Mouse (Mus musculus): ENCODE measurements around the gene Naglu. TPM values are rescaled to one million over a fixed set of nuclear protein-coding genes. Genes with fewer than 3 reads are reported as not detected.

The Naglu gene
- 15.1 and 16.6 TPM in 2 replicates for polyA plus RNA-seq (2015; fragmentation: Nextera tagmentation; extraction: Ambion mirVana)

DNA sequence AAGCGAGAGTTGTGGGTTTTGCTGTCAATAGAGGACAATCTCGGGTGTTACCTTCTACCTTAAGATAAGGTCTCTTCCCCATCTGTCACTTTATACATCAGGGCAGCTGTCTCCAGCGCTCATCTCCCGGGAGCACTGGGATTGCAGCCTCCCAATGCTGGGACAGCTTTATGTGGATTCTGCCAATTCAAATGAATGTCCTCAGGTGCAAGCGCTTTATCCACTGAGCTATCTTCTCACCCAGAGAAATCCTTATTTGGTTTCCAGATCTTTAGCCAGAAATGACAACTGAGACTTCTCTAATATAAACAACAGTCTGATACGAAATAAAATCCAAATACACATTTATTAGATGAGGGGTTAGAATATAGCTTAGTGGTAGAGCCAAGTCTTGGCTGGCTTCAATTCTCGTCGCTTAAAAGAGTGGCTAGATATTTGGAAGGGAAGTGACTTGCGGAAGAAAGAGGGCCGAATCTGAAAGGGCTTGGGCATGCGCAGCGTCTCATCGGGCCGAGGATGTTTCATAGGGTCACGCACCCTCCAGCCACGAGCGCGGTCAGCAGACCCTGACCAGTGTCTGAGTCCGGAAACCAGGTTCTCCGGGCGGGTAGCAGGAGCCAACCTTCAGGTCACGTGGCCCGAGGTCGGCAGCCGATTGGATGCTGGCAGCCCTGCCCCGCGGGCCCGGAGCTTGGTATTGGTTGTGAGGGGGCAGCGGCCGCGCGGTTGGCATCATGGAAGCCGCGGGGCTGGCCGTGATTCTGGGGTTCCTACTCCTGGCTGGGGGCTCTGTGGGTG lies at the start of gene Naglu:
Gene Naglu, plus strand, starts transcription at position 622 of the 798 bp plus-strand sequence.
- Histone ChIP-seq H3K36me3 (no peaks in the 10 kb centered on the region), H3K4me2 (replicated peaks) (peak within 1 kb of the TSS; percentile 96), H3K4me3 (replicated peaks) (peak within 1 kb of the TSS; percentile 74), H3K9ac (peak within 1 kb of the TSS; percentile 55), H3K27me3 (peaks cover 6% of the 10 kb centered on the region; the same call in 1 of the 2 replicates), H3K4me1 (peaks cover 25% of the 10 kb centered on the region), H3K9me3 (replicated peaks) (no peaks in the 10 kb centered on the region), H3K27ac (replicated peaks) (no peak within 1 kb of the TSS)
- peak; percentile 82 for ATAC-seq (ENCODE audit: insufficient number of reproducible peaks, low FRiP score, low TSS enrichment, low read depth)
- WGBS: 4% methylated on average over 35 of the region's 35 CpGs

GRCm38 (mm10) chr11:101023371-101023770 lies 46.4 kb upstream of the Naglu start:
- H3K27me3 ChIP-seq: no peaks in the 10 kb centered on the region
- peaks cover 45% of the 10 kb centered on the region for H3K36me3 ChIP-seq
- H3K4me3 ChIP-seq (replicated peaks): no peak overlapping the region
- ATAC-seq (ENCODE audit: insufficient number of reproducible peaks, low FRiP score, low TSS enrichment, low read depth): no peak
- no peak overlapping the region for H3K4me2 ChIP-seq (replicated peaks)
- H3K9ac ChIP-seq: no peak overlapping the region
- no peaks in the 10 kb centered on the region for H3K4me1 ChIP-seq
- H3K27ac ChIP-seq (replicated peaks): no peak overlapping the region
- no peaks in the 10 kb centered on the region for H3K9me3 ChIP-seq (replicated peaks)
- WGBS: 88% methylated on average over 12 of the region's 12 CpGs

DNA sequence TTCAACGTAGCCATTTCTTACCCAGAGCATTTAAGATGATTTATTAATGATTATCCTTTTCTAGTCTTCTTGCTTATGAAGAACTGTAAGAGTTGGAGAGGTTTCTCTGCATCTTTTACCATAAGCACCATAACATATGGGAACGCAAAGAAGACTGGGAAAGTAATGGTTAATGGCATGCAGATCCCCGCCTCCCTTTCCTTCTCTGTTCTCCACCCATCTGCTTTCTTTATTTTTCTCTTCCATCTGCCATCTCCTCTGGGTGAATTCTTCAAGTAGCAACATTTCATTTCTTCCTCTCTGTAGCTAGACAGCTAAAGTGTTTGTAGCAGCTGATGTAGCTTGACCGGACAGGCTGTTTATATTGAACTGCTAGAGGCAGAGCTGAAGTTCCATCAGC lies 45.8 kb upstream of the Naglu start:
- H3K4me1 ChIP-seq: no peaks in the 10 kb centered on the region
- no peak overlapping the region for H3K4me2 ChIP-seq (replicated peaks)
- H3K36me3 ChIP-seq: peaks cover 42% of the 10 kb centered on the region
- no peak for ATAC-seq (ENCODE audit: insufficient number of reproducible peaks, low FRiP score, low TSS enrichment, low read depth)
- H3K27me3 ChIP-seq: no peaks in the 10 kb centered on the region
- no peak overlapping the region for H3K4me3 ChIP-seq (replicated peaks)
- no peak overlapping the region for H3K9ac ChIP-seq
- 79% methylated on average over 4 of the region's 4 CpGs for WGBS
- no peak overlapping the region for H3K27ac ChIP-seq (replicated peaks)
- no peaks in the 10 kb centered on the region for H3K9me3 ChIP-seq (replicated peaks)

- 88% methylated on average over 11 of the region's 11 CpGs for WGBS
- Histone ChIP-seq H3K4me2 (replicated peaks) (no peak overlapping the region), H3K9ac (no peak overlapping the region), H3K4me3 (replicated peaks) (no peak overlapping the region), H3K4me1 (no peaks in the 10 kb centered on the region), H3K27ac (replicated peaks) (no peak overlapping the region), H3K9me3 (replicated peaks) (no peaks in the 10 kb centered on the region), H3K36me3 (peaks cover 40% of the 10 kb centered on the region), H3K27me3 (no peaks in the 10 kb centered on the region)
- no peak for ATAC-seq (ENCODE audit: insufficient number of reproducible peaks, low FRiP score, low TSS enrichment, low read depth)
These were observed 42.7 kb upstream of the Naglu start for GRCm38 (mm10) chr11:101027121-101027520.

DNA sequence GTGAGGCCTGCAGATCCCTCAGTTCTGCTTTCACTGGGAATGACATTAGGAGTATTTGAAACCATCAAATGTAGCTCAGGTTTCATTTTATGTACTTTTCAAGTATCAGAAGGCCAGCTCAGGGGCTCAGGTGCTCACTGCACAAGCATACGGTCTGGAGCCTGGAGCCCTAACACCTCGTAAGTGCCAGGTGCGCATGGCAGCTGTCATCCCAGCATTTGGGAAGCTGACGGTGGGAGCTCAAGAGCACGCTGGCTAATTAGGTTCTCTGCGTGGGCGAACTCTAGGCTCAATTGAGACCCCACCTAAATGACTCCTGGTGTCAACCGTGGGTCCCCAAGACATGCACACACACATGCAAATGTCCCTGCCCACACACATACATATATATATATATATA lies 40.5 kb upstream of the Naglu start:
- Histone ChIP-seq H3K27me3 (no peaks in the 10 kb centered on the region), H3K4me1 (no peaks in the 10 kb centered on the region), H3K4me2 (replicated peaks) (no peak overlapping the region), H3K4me3 (replicated peaks) (no peak overlapping the region), H3K27ac (replicated peaks) (no peak overlapping the region), H3K9ac (no peak overlapping the region), H3K36me3 (peaks cover 41% of the 10 kb centered on the region), H3K9me3 (replicated peaks) (no peaks in the 10 kb centered on the region)
- WGBS: 87% methylated on average over 8 of the region's 8 CpGs
- no peak for ATAC-seq (ENCODE audit: insufficient number of reproducible peaks, low FRiP score, low TSS enrichment, low read depth)

- ATAC-seq (ENCODE audit: insufficient number of reproducible peaks, low FRiP score, low TSS enrichment, low read depth): no peak
- Histone ChIP-seq H3K4me1 (no peaks in the 10 kb centered on the region), H3K4me3 (replicated peaks) (no peak overlapping the region), H3K9ac (no peak overlapping the region), H3K36me3 (peaks cover 47% of the 10 kb centered on the region), H3K27ac (replicated peaks) (0 out of 2 replicates have a peak overlapping the region, but pooled peaks have one; percentile 4), H3K27me3 (no peaks in the 10 kb centered on the region), H3K9me3 (replicated peaks) (no peaks in the 10 kb centered on the region), H3K4me2 (replicated peaks) (no peak overlapping the region)
- WGBS: 75% methylated on average over 10 of the region's 10 CpGs
These were observed 39.5 kb upstream of the Naglu start for GRCm38 (mm10) chr11:101030136-101030807.

DNA sequence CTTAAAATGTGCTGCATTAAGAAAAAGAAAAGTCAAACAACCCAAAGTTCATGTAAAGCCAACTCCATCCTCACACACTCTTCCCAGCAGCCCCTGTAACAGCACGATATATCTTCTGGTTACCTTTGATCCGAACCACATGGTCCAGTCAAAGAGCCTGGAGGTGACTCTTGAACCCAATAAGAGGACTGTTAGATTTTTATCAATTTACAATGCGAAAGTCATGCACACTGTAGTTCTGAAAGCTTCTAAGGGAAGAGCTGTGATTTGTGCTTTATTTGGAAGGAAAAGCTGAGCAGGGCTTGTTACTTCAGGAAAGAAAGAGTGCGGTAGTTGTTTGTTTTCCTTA lies 39.0 kb upstream of the Naglu start:
- Histone ChIP-seq H3K4me1 (no peaks in the 10 kb centered on the region), H3K9ac (no peak overlapping the region), H3K4me2 (replicated peaks) (no peak overlapping the region), H3K9me3 (replicated peaks) (no peaks in the 10 kb centered on the region), H3K36me3 (peaks cover 50% of the 10 kb centered on the region), H3K27ac (replicated peaks) (no peak overlapping the region), H3K27me3 (no peaks in the 10 kb centered on the region), H3K4me3 (replicated peaks) (no peak overlapping the region)
- WGBS: 90% methylated on average over 4 of the region's 4 CpGs
- ATAC-seq (ENCODE audit: insufficient number of reproducible peaks, low FRiP score, low TSS enrichment, low read depth): no peak

GRCm38 (mm10) chr11:101031470-101031869 lies 38.3 kb upstream of the Naglu start:
- Histone ChIP-seq H3K36me3 (peaks cover 52% of the 10 kb centered on the region), H3K27me3 (no peaks in the 10 kb centered on the region), H3K4me3 (replicated peaks) (no peak overlapping the region), H3K27ac (replicated peaks) (no peak overlapping the region), H3K4me1 (no peaks in the 10 kb centered on the region), H3K9ac (no peak overlapping the region), H3K4me2 (replicated peaks) (no peak overlapping the region), H3K9me3 (replicated peaks) (no peaks in the 10 kb centered on the region)
- ATAC-seq (ENCODE audit: insufficient number of reproducible peaks, low FRiP score, low TSS enrichment, low read depth): no peak
- 85% methylated on average over 1 of the region's 1 CpGs for whole genome bisulfite sequencing

DNA sequence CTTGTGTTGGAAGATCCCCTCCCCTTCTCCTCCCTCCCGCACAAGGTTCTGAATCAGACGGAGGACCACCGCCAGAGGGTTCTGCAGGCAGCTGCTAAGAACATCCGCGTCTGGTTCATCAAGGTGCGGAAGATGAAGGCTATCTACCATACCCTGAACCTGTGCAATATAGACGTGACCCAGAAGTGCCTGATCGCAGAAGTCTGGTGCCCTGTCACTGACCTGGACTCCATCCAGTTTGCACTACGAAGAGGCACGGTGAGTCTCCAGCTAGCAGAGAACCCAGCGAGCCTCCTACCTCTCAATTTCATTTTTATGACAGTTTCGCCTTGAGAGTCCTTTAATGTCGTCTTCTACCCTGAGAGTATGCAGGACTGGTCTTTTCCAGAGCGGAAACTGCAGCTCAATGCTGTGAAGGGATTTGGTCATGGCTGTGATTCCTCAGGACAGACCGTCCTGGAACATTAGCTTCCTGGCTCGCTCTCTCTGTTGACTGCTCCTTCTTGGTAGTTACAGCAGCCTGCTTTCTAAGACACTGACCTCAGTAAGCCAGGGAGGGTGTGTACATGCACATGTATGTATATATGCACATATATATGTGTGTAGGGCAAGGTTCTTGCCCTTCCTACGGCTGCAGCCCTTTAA lies 35.8 kb upstream of the Naglu start:
- no peaks in the 10 kb centered on the region for H3K9me3 ChIP-seq (replicated peaks)
- no peaks in the 10 kb centered on the region for H3K4me1 ChIP-seq
- no peak for ATAC-seq (ENCODE audit: insufficient number of reproducible peaks, low FRiP score, low TSS enrichment, low read depth)
- H3K27ac ChIP-seq (replicated peaks): no peak overlapping the region
- H3K27me3 ChIP-seq: no peaks in the 10 kb centered on the region
- no peak overlapping the region for H3K4me3 ChIP-seq (replicated peaks)
- H3K36me3 ChIP-seq: peaks cover 59% of the 10 kb centered on the region
- 95% methylated on average over 17 of the region's 17 CpGs for WGBS
- H3K9ac ChIP-seq: no peak overlapping the region
- H3K4me2 ChIP-seq (replicated peaks): no peak overlapping the region

GRCm38 (mm10) chr11:101034614-101035327 lies 35.0 kb upstream of the Naglu start:
- Histone ChIP-seq H3K9me3 (replicated peaks) (no peaks in the 10 kb centered on the region), H3K27ac (replicated peaks) (no peak overlapping the region), H3K4me2 (replicated peaks) (no peak overlapping the region), H3K36me3 (peaks cover 62% of the 10 kb centered on the region), H3K9ac (no peak overlapping the region), H3K4me1 (no peaks in the 10 kb centered on the region), H3K4me3 (replicated peaks) (no peak overlapping the region), H3K27me3 (no peaks in the 10 kb centered on the region)
- WGBS: 93% methylated on average over 8 of the region's 8 CpGs
- no peak for ATAC-seq (ENCODE audit: insufficient number of reproducible peaks, low FRiP score, low TSS enrichment, low read depth)

- Histone ChIP-seq H3K4me3 (replicated peaks) (no peak overlapping the region), H3K27ac (replicated peaks) (no peak overlapping the region), H3K4me2 (replicated peaks) (no peak overlapping the region), H3K9me3 (replicated peaks) (no peaks in the 10 kb centered on the region), H3K36me3 (peaks cover 63% of the 10 kb centered on the region), H3K4me1 (no peaks in the 10 kb centered on the region), H3K9ac (no peak overlapping the region), H3K27me3 (no peaks in the 10 kb centered on the region)
- no peak for ATAC-seq (ENCODE audit: insufficient number of reproducible peaks, low FRiP score, low TSS enrichment, low read depth)
- 89% methylated on average over 4 of the region's 4 CpGs for WGBS
These were observed 34.5 kb upstream of the Naglu start for GRCm38 (mm10) chr11:101035328-101035695.

Data from embryonic facial prominence, embryonic 15.5 days (tissue).